Mouse (Mus musculus) mouse trophoblast stem cell (cell line): ENCODE data around the gene Taar3.

ENCODE experiments used
- in situ Hi-C, 2 experiments: fragments of 300-500 bp; cut with MseI, MboI; formaldehyde crosslinking; loops; 2 replicates in 1 of 2; 3 replicates in 1 of 2; pipeline ENCODE4 v1.15.1; 2025

Gene Taar3

GRCm38 (mm10) chr10:23949508-23950005 is at the start of gene Taar3:
Gene Taar3 (plus strand): TSS chr10:23949558.
- in situ Hi-C loops: no loop called here

DNA sequence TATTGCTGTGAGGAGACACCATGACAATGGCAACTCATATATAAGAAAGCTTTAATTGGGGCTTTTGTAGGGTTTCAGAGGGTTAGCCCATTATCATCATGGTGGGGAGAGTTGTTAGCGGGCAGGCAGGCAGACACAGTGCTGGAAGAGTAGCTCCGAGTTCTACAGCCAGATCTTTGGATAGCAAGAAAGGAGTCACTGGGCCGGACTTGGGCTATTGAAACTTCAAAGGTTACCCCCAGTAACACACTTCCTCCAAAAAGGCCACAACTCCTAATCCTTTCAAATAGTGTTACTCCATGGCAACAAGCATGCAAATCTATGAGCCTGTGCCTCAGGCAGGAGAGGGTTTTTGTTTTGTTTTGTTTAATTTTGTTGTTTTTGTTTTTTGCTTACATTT is 48.2 kb upstream of the Taar3 start:
- in situ Hi-C loops: no loop called here

- in situ Hi-C loops: no loop called here
Observed at GRCm38 (mm10) chr10:23905661-23906060, 43.7 kb upstream of the Taar3 start.

GRCm38 (mm10) chr10:23920056-23920455 is 29.3 kb upstream of the Taar3 start, which contains the start of gene Taar1:
Gene Taar1 (plus strand): TSS chr10:23920356.
- in situ Hi-C loops: no loop called here

- in situ Hi-C loops: no loop called here
Observed at GRCm38 (mm10) chr10:23922468-23922867, 26.9 kb upstream of the Taar3 start.

DNA sequence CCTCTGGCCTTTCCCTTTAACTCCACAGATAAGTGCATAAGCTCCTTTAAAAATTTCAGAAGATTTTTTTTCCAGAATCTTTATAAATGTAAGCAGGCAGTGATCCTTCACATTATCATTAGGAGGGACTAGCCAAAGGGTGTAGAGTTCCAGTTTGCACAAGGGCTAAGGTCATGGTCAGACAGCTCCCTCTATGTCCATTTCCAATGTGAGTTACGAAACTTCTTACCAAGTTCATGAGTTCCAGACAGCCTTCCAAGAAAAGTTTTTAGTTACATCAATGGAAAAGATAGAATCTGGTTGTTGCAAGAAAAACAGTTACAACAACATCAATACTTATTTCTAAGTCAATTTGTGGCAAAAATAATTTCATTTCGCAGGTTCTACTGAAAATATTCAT is 25.4 kb upstream of the Taar3 start:
- in situ Hi-C loops: no loop called here

DNA sequence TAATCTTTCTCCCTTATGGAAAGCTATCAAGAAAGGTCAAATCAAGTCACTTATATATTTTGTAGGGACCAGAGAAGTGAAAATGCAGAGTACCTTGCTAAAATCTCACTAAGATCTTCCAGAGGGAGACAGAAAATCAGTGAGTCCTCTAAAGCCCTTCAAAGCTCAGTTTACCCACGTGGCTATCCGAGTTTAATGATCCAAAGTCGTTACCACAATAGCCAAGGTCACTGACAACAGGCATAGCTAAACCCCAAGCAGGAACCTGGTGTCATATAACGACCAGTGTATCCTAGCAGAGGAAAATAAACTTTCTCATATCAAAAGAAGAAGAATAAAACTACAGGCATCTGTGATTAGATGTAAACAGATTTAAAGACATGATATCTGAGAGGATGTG is 11.7 kb upstream of the Taar3 start:
- in situ Hi-C loops: no loop called here

GRCm38 (mm10) chr10:23938312-23938711 is 11.0 kb upstream of the Taar3 start, which contains the start of gene Taar2:
Gene Taar2 (plus strand): TSS chr10:23938572.
- in situ Hi-C loops: no loop called here

GRCm38 (mm10) chr10:23942465-23942864 is 6.9 kb upstream of the Taar3 start:
- in situ Hi-C loops: no loop called here

GRCm38 (mm10) chr10:23948026-23948425 is 1.3 kb upstream of the Taar3 start:
- in situ Hi-C loops: no loop called here

DNA sequence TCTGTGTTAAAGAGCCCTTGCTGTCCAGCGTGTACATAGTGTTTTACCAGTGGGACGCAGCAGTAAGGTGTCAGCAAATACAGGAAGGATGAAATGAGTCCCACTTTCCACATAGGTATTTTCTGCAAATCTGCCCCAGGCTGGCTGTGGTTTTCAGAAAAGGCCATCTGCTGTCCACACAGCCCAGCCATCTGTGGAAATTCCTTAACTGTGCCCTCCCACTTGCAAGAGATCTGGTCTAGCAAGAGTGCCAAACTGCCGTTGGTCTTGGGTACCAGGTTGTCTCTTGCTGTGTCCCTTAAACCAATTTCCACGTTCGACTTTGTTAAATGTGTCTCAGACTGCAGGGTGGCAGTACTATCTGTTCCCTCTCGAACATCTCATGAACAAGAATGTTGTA is 2.4 kb downstream of the Taar3 start:
- in situ Hi-C loops: no loop called here

- in situ Hi-C loops: no loop called here
Observed at GRCm38 (mm10) chr10:23959071-23959470, 9.7 kb downstream of the Taar3 start.

- in situ Hi-C loops: no loop called here
Observed at GRCm38 (mm10) chr10:23960444-23960915, 11.1 kb downstream of the Taar3 start, which contains the start of gene Taar4. Gene Taar4 (plus strand): TSS chr10:23960494.

- in situ Hi-C loops: no loop called here
Observed at GRCm38 (mm10) chr10:23963444-23963843, 14.1 kb downstream of the Taar3 start.

- in situ Hi-C loops: no loop called here
Observed at GRCm38 (mm10) chr10:23964921-23965610, 15.7 kb downstream of the Taar3 start.

DNA sequence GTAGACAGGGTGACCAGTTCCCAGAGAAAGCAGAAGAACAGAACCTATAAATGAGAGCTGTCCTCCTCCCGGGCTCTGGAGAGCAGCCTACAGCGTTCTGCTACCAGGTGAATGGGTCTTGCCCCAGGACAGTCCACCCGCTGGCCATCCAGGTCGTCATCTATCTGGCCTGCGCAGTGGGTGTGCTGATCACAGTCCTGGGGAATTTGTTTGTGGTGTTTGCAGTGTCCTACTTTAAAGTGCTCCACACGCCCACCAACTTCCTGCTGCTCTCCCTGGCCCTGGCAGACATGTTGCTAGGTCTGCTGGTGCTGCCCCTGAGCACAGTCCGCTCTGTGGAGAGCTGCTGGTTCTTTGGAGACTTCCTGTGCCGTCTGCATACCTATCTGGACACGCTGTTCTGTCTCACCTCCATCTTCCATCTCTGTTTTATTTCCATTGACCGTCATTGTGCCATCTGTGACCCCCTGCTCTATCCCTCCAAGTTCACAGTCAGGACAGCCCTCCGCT is 21.4 kb downstream of the Taar3 start, which contains the start of gene Taar5:
Taar5 (plus strand) TSS at position 51 of the 510 bp plus-strand sequence.
- in situ Hi-C loops: loop anchor here in 1 of 2 experiments (10.0 kb wide), 1 partner anchor 144 kb away; no protein-coding TSS in a partner anchor

DNA sequence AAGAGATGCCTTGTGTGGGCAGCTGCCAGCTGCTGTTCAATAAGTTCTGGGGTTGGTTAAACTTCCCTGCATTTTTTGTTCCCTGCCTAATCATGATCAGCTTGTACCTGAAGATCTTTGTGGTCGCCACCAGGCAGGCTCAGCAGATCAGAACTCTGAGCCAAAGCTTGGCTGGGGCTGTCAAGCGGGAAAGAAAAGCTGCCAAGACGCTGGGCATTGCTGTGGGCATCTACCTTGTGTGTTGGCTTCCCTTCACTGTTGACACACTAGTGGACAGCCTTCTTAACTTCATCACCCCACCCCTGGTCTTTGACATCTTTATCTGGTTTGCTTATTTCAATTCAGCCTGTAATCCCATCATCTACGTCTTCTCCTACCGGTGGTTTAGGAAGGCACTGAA is 21.9 kb downstream of the Taar3 start:
- in situ Hi-C loops: loop anchor here in 1 of 2 experiments (10.0 kb wide), 1 partner anchor 144 kb away; no protein-coding TSS in a partner anchor

GRCm38 (mm10) chr10:23977958-23978357 is 28.6 kb downstream of the Taar3 start:
- in situ Hi-C loops: loop anchor here in 1 of 2 experiments (5.0 to 10.0 kb wide), 2 partner anchors 99 to 137 kb away; partner anchors contain the start of gene Taar8a

DNA sequence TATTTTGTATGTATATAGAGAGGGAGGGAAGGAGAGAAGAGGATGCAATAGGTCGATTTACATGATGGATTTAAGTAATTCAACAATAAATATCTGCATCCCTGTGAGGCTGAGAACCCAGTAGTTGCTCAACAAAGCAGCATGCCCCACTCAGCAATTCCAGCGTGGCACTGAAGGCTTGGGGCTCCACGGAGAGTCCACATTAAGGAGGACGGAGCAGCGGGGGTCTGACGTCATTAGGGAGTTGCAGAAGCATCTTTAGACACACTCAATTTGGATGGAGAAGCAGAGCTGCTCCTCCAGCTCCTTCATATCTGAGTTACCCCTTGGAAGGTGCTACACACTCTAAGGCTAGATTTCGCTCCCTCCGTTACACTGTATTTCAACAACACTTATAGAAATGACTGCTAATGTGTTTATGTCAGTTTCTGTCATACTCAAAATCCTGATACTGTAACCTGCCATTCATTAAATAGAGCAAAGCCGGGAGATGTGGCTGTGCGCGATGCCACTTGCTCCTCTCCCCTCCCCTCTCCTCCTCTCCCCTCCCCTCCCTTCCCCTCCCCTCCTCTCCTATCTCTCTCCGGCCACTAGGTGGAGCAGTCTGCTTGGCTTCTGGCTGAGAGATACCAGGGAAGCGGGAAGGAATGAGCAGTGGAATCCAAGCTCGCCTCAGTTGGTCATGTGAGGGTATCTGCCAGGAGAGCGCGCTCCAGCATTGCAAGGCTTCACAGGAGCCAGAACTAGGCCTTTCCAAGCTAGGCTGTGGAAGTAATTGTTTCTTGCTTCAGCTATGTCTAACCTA is 29.7 kb downstream of the Taar3 start:
- in situ Hi-C loops: loop anchor here in 1 of 2 experiments (5.0 to 10.0 kb wide), 2 partner anchors 98 to 136 kb away; partner anchors contain the start of gene Taar8a

- in situ Hi-C loops: no loop called here
Observed at GRCm38 (mm10) chr10:23985546-23985945, 36.2 kb downstream of the Taar3 start, which contains the start of gene Taar6. Gene Taar6 (minus strand): TSS chr10:23985646.

DNA sequence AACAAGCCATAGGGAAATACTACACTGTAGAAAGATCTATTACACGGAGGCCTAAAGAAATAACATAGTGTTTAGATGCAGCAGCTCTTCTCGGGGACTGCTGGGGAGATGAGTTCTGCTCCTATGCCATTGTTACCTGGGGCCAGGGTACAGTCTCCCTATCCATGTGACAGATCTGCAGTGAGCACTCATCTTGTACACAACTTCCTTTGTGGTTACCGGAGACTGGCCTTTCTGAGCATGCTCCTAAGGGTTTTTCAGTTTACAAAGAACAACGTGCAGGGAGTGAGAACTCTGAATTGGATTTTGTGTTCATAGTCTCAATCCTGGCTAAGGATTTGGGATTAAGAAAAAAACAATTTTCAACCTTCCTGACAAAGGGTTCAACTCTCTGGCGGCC is 37.1 kb downstream of the Taar3 start:
- in situ Hi-C loops: no loop called here

DNA sequence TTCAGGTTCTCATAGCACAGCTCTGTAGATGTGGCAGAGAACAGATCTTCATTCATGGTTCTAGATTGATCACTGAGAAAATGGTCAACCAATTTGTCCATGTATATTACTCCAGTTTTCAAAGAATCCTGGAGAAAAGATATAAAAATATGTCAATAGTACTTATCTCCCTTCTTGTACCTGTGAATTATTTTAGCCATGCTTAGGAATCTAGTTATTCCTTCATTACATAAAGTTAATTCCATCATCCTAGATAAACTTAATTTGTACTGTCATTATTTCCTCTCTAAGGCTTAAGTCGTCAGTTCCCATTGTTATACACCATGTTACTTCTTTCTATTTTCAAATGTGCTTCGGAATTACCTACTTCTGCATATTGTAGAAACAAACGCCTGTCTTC is 44.0 kb downstream of the Taar3 start, which contains the start of gene Taar7a:
Taar7a (minus strand) TSS at position 101 of the 400 bp plus-strand sequence.
- in situ Hi-C loops: no loop called here
